Mouse (Mus musculus): Measurements from ENCODE around the gene Pik3cb. TPM values are rescaled to one million over a fixed set of nuclear protein-coding genes. Genes with fewer than 3 reads are reported as not detected.

The Pik3cb gene
- polyA plus RNA-seq, 1 experiment from 2014 or later: 2.3 TPM

DNA sequence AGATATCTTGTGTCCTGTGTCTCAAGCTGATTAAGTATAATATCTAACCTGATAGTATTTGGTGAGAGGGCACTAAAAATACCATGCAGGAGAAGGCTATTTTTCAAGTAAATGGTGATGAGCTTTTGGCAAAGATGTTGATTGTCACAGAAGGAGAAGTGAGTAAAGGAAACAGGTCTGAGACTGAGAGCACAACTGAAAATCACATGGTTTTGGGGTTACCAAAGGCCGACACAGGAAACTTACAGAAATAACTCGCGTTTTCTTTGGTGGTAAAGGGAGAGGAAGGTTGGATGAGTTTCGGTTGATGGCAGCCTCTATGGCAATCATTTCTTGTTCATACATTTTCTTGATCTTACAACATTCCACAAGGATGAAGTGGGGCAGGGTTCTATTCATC is 50.5 kb downstream of the Pik3cb start:
- H3K4me2 ChIP-seq (ENCODE audit: low read depth, low read length): no peak overlapping the region
- H3K4me1 ChIP-seq (ENCODE audit: insufficient read depth): no peaks in the 10 kb centered on the region
- DNase-seq (no peak), ATAC-seq (no peak)
- no peak overlapping the region for H3K9ac ChIP-seq (replicated peaks)
- no peaks in the 10 kb centered on the region for H3K27me3 ChIP-seq (ENCODE audit: insufficient read depth, low read length)
- 51% methylated on average over 4 of the region's 4 CpGs for WGBS (ENCODE audit: insufficient replicate concordance)
- TF ChIP-seq EP300 (IDR thresholded peaks at IDR 0.05; ENCODE audit: low read depth) (no peak), CTCF (IDR thresholded peaks at IDR 0.05; ENCODE audit: low read depth) (no peak)
- no peak overlapping the region for H3K27ac ChIP-seq (ENCODE audit: low read depth)
- H3K4me3 ChIP-seq (ENCODE audit: low read depth, low read length): no peak overlapping the region
- peaks cover 28% of the 10 kb centered on the region for H3K36me3 ChIP-seq (replicated peaks; ENCODE audit: insufficient read depth, low read length)
- no peaks in the 10 kb centered on the region for H3K9me3 ChIP-seq (ENCODE audit: low read length)

DNA sequence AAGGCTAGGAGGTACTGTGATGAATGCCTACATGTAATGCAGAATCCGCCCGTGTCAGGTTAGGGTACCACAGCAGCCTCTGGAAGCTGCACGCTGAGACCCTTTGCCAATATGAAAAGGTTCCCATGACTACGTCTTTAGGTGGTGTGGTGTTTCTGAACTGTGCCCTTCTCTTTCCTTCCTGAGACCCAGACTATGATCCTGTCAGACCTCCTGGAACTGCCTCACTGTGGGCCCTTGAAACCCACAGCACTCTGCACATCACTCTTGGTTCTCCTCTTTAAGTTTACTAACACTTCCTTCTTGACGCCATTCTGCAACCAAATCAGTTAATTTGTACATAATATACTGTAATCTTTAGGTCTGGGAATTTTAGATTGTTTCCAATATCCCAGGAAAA is 58.7 kb downstream of the Pik3cb start:
- H3K9ac ChIP-seq (replicated peaks): no peak overlapping the region
- H3K4me1 ChIP-seq (ENCODE audit: insufficient read depth): no peaks in the 10 kb centered on the region
- WGBS (ENCODE audit: insufficient replicate concordance): 85% methylated on average over 5 of the region's 5 CpGs
- no peaks in the 10 kb centered on the region for H3K27me3 ChIP-seq (ENCODE audit: insufficient read depth, low read length)
- H3K9me3 ChIP-seq (ENCODE audit: low read length): no peaks in the 10 kb centered on the region
- TF ChIP-seq EP300 (IDR thresholded peaks at IDR 0.05; ENCODE audit: low read depth) (no peak), CTCF (IDR thresholded peaks at IDR 0.05; ENCODE audit: low read depth) (no peak)
- H3K4me3 ChIP-seq (ENCODE audit: low read depth, low read length): no peak overlapping the region
- DNase-seq (no peak), ATAC-seq (no peak)
- H3K36me3 ChIP-seq (replicated peaks; ENCODE audit: insufficient read depth, low read length): peaks cover 4% of the 10 kb centered on the region; the same call in 1 of the 2 replicates
- H3K27ac ChIP-seq (ENCODE audit: low read depth): no peak overlapping the region
- no peak overlapping the region for H3K4me2 ChIP-seq (ENCODE audit: low read depth, low read length)

DNA sequence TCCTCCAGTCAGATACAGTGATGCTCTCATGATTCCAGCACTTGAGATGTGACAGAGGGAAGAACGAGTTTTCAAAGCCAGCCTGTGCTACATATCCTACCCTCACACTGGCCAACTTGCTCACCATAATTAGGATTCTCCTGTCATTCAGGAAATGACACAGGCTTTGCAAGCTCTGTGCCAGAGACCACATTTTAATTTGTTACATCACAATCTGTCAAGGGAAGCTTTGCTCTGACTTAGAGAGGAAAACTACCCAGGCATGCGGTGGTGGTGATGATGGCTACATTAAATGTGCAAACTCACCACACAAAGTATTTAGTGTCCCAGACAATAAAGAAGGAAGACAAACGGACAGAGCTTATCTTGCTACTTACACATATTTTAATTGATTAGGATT is 59.1 kb downstream of the Pik3cb start:
- 48% methylated on average over 3 of the region's 3 CpGs for WGBS (ENCODE audit: insufficient replicate concordance)
- DNase-seq (no peak), ATAC-seq (no peak)
- TF ChIP-seq CTCF (IDR thresholded peaks at IDR 0.05; ENCODE audit: low read depth) (no peak), EP300 (IDR thresholded peaks at IDR 0.05; ENCODE audit: low read depth) (no peak)
- Histone ChIP-seq H3K4me3 (ENCODE audit: low read depth, low read length) (no peak overlapping the region), H3K4me1 (ENCODE audit: insufficient read depth) (no peaks in the 10 kb centered on the region), H3K27me3 (ENCODE audit: insufficient read depth, low read length) (no peaks in the 10 kb centered on the region), H3K27ac (ENCODE audit: low read depth) (no peak overlapping the region), H3K9me3 (ENCODE audit: low read length) (no peaks in the 10 kb centered on the region), H3K4me2 (ENCODE audit: low read depth, low read length) (no peak overlapping the region), H3K36me3 (replicated peaks; ENCODE audit: insufficient read depth, low read length) (peaks cover 4% of the 10 kb centered on the region; the same call in 1 of the 2 replicates), H3K9ac (replicated peaks) (no peak overlapping the region)

GRCm38 (mm10) chr9:99080657-99081056 is 59.8 kb downstream of the Pik3cb start:
- TF ChIP-seq CTCF (IDR thresholded peaks at IDR 0.05; ENCODE audit: low read depth) (peak; percentile 39), EP300 (IDR thresholded peaks at IDR 0.05; ENCODE audit: low read depth) (no peak)
- no peak overlapping the region for H3K4me2 ChIP-seq (ENCODE audit: low read depth, low read length)

DNA sequence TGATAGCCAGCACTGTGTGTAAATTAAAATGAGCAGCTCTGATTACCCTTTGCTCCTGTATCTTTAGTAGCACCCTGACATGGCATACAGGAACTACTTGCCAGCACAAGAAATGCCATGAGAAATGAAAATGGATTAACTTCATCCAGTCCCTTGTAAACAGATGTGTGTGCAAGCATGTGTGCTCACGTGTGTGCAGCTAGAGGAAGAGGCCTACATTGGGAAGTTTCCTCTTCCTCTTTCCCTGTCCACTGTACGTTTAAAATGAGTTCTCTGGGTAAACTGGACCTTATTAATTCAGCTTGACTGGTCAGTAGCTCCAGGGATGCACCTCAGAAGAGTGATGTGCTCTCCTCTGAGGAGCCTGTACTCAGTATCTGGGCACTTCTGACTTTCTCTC is 66.0 kb downstream of the Pik3cb start:
- Histone ChIP-seq H3K4me1 (ENCODE audit: insufficient read depth) (no peaks in the 10 kb centered on the region), H3K4me3 (ENCODE audit: low read depth, low read length) (no peak overlapping the region), H3K4me2 (ENCODE audit: low read depth, low read length) (no peak overlapping the region), H3K27me3 (ENCODE audit: insufficient read depth, low read length) (no peaks in the 10 kb centered on the region), H3K27ac (ENCODE audit: low read depth) (peak overlapping the region; percentile 39; the same call in 1 of the 2 replicates), H3K9me3 (ENCODE audit: low read length) (no peaks in the 10 kb centered on the region), H3K36me3 (replicated peaks; ENCODE audit: insufficient read depth, low read length) (peaks cover 20% of the 10 kb centered on the region), H3K9ac (replicated peaks) (no peak overlapping the region)
- DNase-seq (no peak), ATAC-seq (no peak)
- no peak for TF ChIP-seq EP300 (IDR thresholded peaks at IDR 0.05; ENCODE audit: low read depth)
- no peak for TF ChIP-seq CTCF (IDR thresholded peaks at IDR 0.05; ENCODE audit: low read depth)
- 37% methylated on average over 2 of the region's 2 CpGs for WGBS (ENCODE audit: insufficient replicate concordance)

More at GRCm38 (mm10) chr9:99080657-99081056, 59.8 kb downstream of the Pik3cb start:
- H3K27me3 ChIP-seq (ENCODE audit: insufficient read depth, low read length): no peaks in the 10 kb centered on the region
- DNase-seq: no peak
- no peak for ATAC-seq
- no peaks in the 10 kb centered on the region for H3K9me3 ChIP-seq (ENCODE audit: low read length)
- H3K4me3 ChIP-seq (ENCODE audit: low read depth, low read length): no peak overlapping the region
- H3K9ac ChIP-seq (replicated peaks): no peak overlapping the region
- peaks cover 2% of the 10 kb centered on the region; the same call in 1 of the 2 replicates for H3K36me3 ChIP-seq (replicated peaks; ENCODE audit: insufficient read depth, low read length)
- H3K4me1 ChIP-seq (ENCODE audit: insufficient read depth): no peaks in the 10 kb centered on the region
- 92% methylated on average over 2 of the region's 2 CpGs for WGBS (ENCODE audit: insufficient replicate concordance)
- no peak overlapping the region for H3K27ac ChIP-seq (ENCODE audit: low read depth)

DNA sequence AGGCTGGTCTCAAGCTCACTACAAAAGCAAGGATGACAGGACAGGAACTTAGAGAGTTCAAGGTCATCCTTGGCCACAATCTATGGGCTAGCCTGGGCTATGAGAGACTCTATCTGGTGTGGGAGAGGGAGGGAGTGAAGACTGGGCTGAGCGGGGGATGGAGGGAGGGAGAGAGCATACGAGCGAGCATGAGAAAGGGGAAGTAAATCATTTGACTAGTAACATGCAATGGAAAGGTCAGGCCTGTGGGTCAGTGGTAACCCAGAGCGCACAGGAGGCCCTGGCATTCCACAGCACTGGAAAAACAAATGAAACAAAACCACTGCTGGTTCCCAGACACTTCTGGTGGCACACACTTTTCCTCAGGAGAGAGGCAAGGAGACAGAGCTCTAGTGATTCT is 67.9 kb downstream of the Pik3cb start:
- TF ChIP-seq CTCF (IDR thresholded peaks at IDR 0.05; ENCODE audit: low read depth) (no peak), EP300 (IDR thresholded peaks at IDR 0.05; ENCODE audit: low read depth) (no peak)
- peaks cover 26% of the 10 kb centered on the region for H3K36me3 ChIP-seq (replicated peaks; ENCODE audit: insufficient read depth, low read length)
- no peak for ATAC-seq

DNA sequence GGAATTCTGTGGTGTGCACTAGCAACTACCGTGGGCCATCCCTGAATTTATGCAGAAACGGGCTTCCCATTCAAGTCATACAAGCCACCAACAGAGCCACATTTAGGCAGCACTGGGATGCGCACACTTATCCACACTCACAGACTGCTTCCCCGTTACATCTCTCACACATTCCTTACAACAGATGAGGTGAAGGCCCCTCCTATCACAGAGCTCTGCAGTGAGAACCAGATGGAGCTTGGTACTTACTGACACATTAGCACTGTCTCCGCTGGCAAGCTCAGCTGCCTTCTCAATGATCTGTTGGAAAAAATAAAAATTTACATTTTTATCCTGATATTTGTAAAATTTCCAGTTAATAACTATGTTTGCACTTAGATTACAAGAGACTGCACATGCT is 75.1 kb downstream of the Pik3cb start:
- Histone ChIP-seq H3K27ac (ENCODE audit: low read depth) (no peak overlapping the region), H3K9ac (replicated peaks) (no peak overlapping the region), H3K4me3 (ENCODE audit: low read depth, low read length) (no peak overlapping the region), H3K4me2 (ENCODE audit: low read depth, low read length) (no peak overlapping the region), H3K4me1 (ENCODE audit: insufficient read depth) (no peaks in the 10 kb centered on the region), H3K36me3 (replicated peaks; ENCODE audit: insufficient read depth, low read length) (peaks cover 27% of the 10 kb centered on the region), H3K27me3 (ENCODE audit: insufficient read depth, low read length) (no peaks in the 10 kb centered on the region), H3K9me3 (ENCODE audit: low read length) (no peaks in the 10 kb centered on the region)
- 89% methylated on average over 5 of the region's 5 CpGs for WGBS (ENCODE audit: insufficient replicate concordance)
- ATAC-seq: no peak
- TF ChIP-seq EP300 (IDR thresholded peaks at IDR 0.05; ENCODE audit: low read depth): no peak
- no peak for TF ChIP-seq CTCF (IDR thresholded peaks at IDR 0.05; ENCODE audit: low read depth)
- no peak for DNase-seq

More for the DNA sequence above, 67.9 kb downstream of the Pik3cb start:
- H3K4me3 ChIP-seq (ENCODE audit: low read depth, low read length): no peak overlapping the region
- H3K27me3 ChIP-seq (ENCODE audit: insufficient read depth, low read length): no peaks in the 10 kb centered on the region
- H3K9ac ChIP-seq (replicated peaks): no peak overlapping the region
- H3K4me1 ChIP-seq (ENCODE audit: insufficient read depth): no peaks in the 10 kb centered on the region
- no peak for DNase-seq
- no peak overlapping the region for H3K27ac ChIP-seq (ENCODE audit: low read depth)
- H3K9me3 ChIP-seq (ENCODE audit: low read length): no peaks in the 10 kb centered on the region
- no peak overlapping the region for H3K4me2 ChIP-seq (ENCODE audit: low read depth, low read length)
- WGBS (ENCODE audit: insufficient replicate concordance): 58% methylated on average over 4 of the region's 4 CpGs
